Mouse (Mus musculus): ENCODE data around the gene Ncam1.

Ncam1 gene

GRCm38 (mm10) chr9:49488912-49489895 lies 309.5 kb downstream of the Ncam1 start:
- peak; percentile 97 for DNase-seq

DNA sequence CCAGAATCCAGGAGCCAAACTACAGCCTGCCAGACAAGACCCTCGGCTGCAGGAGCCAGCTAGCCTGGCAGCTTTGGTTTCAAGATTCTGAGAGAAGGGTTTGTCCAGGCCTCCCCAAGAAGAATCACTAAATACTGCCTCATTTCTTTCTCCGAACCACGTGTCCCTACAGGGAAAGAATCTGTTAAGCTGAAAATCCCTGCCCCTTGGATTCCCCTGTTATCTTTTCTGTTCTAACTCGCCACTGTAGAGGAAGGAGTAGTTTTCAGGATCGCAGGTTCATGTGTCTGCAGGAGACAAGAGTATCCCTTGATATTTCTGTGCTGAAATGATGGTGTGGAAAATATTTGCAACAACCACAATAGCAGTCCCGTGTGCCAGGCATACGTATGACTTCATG lies 310.5 kb downstream of the Ncam1 start:
- DNase-seq = peak; percentile 55

GRCm38 (mm10) chr9:49487657-49487943 lies 311.1 kb downstream of the Ncam1 start:
- DNase-seq = peak; percentile 71

DNA sequence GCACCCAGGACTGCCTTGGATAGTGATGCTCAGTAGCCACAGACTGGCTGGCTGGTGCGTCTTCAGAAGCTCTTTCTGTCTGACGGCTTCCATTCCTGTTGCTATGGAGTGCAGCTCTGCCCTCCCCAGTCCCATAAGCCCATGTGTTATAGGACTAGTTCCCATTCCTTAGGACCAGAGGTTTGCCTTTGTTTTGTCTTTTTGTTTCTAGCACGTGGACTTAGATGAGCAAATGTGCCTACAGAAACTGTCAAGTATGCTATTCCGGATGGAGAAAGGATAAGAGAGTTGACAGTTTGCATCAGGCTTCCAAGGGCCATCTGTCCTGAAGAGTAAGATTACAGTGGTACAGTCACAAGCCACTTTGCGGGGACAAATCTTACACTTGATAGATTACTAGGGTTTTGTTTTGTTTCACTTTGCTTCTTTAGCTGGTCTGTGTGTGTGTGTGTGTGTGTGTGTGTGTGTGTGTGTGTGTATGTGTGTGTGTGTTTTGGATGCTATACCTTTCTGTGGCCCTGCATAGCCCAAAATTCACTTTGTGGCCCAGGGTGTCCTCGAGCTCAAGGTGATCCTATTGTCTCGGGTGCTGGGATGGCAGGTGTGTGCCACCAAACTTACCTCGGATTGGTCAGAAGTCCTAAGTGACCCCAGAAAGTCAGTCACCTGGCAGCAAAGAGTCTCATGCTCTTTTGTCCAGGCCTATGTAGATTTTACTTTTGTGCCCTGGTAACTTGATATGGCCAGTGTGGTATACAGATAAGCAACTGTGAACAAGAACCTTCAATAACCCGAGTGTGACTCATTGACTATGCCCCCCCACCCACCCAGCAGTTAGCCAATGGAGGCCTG lies 311.7 kb downstream of the Ncam1 start:
- DNase-seq = peak; percentile 88

GRCm38 (mm10) chr9:49485892-49486311 lies 312.8 kb downstream of the Ncam1 start, which contains the start of gene Ttc12:
Gene Ttc12, minus strand, starts transcription at chr9:49486225.
- peak; percentile 99 for DNase-seq

- DNase-seq = no peak
These were observed 313.4 kb downstream of the Ncam1 start for GRCm38 (mm10) chr9:49485250-49485891.

DNA sequence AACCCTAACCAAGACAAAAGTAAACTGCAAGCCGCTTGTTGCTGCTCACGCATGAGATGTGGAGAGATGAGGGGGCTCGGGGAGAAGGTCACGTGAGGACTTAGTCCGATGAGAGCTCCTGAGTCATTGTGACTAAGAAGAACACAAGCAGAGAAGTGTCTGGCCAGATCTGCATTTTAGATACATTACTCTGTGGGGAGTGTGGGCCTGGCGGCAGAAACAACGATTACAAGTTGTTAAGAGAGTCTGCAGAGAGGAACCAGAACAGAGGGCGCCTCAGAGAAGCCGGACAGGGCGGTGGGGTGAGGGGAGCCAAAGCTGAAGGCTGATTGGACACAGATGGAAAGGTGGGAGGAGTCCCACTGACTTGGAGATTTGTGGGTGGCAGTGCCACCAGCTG lies 315.4 kb downstream of the Ncam1 start:
- peak; percentile 81 for DNase-seq

DNA sequence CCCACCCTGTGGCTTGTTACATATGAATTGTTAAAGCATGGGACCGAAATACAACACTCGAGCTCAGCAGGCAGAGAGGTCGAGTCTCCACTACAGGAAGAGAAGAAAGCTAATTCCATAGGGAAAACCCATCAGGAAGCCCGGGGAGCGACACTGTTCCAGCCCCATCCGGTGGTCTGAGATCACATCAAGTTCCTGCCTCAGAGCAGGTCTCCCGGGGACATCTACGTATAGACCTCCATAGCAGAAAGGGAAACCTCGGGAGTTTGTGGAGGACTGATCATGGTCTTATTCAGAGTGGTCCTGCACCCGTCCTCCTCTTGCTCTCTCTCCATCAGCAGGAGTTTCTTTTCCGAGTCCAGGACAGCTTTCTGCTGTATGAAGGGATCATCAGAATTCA lies 326.6 kb downstream of the Ncam1 start:
- DNase-seq = peak; percentile 82

GRCm38 (mm10) chr9:49470946-49471345 lies 327.8 kb downstream of the Ncam1 start:
- no peak for DNase-seq

GRCm38 (mm10) chr9:49470006-49470405 lies 328.7 kb downstream of the Ncam1 start:
- DNase-seq = peak; percentile 80

GRCm38 (mm10) chr9:49456136-49456535 lies 342.6 kb downstream of the Ncam1 start:
- peak; percentile 55 for DNase-seq

DNA sequence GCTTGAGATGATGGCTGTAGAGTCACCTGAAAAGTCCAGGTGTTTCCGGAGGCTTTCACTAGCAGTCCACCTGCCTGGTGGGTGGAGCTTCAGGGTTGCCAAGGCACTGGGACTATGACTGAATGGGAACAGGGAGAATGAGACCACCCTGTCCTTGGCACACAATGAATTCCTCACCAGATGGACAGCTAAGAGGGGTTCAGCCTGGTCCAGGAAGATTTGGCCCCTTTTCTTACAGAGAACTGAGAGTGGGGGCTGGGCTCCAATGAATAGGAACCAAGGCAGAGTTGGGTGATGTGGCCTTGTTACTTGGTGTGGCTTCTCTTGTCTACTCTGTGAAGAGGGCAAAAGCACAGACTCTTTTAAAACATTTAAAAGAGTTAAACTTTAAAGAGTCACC lies 346.3 kb downstream of the Ncam1 start:
- no peak for DNase-seq

All from heart, adult 11 months (tissue).